Mouse (Mus musculus) olfactory bulb, adult 2 months (tissue): ENCODE measurements around the gene Wnt10b. TPM values are rescaled to one million over a fixed set of nuclear protein-coding genes. Genes with fewer than 3 reads are reported as not detected.
"Not testable (repeated sequence)": the region's sequence is repeated elsewhere in the genome, so short reads cannot be mapped to it uniquely, and the experiment has no call there.

Experiments used
- H3K27ac ChIP-seq: fragments of 200-500 bp; 2 replicates; pipeline ENCODE4 v1.5.1; 2012; ENCODE audit warnings: low read depth, low read length; ENCODE audit not compliant: insufficient read depth
- H3K4me1 ChIP-seq: fragments of 200-500 bp; 2 replicates; pipeline ENCODE4 v1.6.1; 2012; ENCODE audit warnings: low read length; ENCODE audit not compliant: control insufficient read depth, insufficient read depth
- H3K4me3 ChIP-seq: fragments of 200-500 bp; 2 replicates; pipeline ENCODE4 v1.5.1; 2012; ENCODE audit warnings: mild to moderate bottlenecking, low read depth, low read length, moderate library complexity; ENCODE audit not compliant: insufficient read depth
- CTCF ChIP-seq: fragments of 200-500 bp; IDR thresholded peaks from 2 replicates; pipeline ENCODE4 v1.5.1; 2012; ENCODE audit warnings: low read depth, mild to moderate bottlenecking, low read length, moderate library complexity; ENCODE audit not compliant: insufficient read depth
- POLR2A ChIP-seq: fragments of 200-500 bp; IDR thresholded peaks from 2 replicates; pipeline ENCODE4 v1.6.1; 2012; ENCODE audit warnings: mild to moderate bottlenecking, low read depth, low read length, moderate library complexity; ENCODE audit not compliant: insufficient read depth
- WGBS: fragments of 180-500 bp; shearing (Covaris S2); methylation state at CpG from one replicate; pipeline ENCODE4 v1.1.7; 2018; 5-methylcytosine and 5-hydroxymethylcytosine counted together
- polyA plus RNA-seq: library from polyadenylated mRNA; stranded (reverse); fragments of >200 nt; gene quantifications from 2 replicates; pipeline ENCODE4 v1.2.4, GENCODE M21; 2012; ENCODE audit warnings: low replicate concordance; ENCODE audit not compliant: missing spikeins, insufficient read depth, insufficient read length

The Wnt10b gene
- polyA plus RNA-seq, 1 experiment = not detected

GRCm38 (mm10) chr15:98765929-98766328 lies 12.0 kb downstream of the Wnt10b start:
- TF ChIP-seq CTCF (no peak), POLR2A (no peak)
- Histone ChIP-seq H3K27ac (no peak overlapping the region), H3K4me1 (peaks cover 6% of the 10 kb centered on the region), H3K4me3 (no peak overlapping the region)
- 62% methylated on average over 4 of the region's 4 CpGs for WGBS

DNA sequence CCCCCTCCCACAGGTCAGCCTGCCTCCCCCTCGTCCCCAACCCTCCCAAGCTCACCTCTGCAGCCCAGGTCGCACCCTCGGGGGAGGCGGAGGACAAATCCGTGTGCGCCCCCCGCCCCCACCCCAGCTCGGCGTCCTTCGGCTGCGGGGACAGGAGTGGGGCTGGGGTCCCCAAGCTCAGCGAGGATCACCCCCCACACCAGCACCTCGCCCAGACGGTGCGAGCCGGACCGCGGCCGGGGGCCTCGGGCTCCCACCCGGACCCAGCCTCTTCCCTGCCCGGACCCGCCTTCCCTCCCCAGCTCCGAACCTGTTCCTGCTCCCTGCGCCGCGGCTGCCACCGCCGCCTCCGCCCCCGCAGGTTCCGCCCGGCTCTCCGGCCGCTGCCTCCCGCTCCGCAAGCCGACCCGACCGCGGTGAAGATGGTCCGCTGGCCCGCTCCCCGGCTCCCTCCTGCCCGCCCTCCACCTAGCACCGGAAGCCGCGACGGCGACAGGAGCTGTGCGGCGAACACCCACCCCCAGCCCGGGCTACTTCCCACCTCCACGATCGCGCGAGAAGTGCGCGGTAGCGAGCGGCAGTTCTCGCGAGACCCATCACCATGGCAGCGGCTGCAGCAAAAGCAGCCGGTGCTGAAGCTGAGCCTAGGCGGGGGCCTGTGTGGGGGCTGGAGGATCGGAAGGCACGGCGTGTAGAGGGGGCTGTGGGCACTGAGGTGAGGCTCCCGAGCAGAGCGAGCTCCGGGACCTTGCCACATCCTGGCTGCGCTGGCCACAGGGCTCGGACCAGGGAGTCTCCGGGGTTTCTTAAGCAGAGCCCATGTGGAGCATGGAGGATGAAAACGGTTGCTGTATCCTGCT lies 15.1 kb downstream of the Wnt10b start, which contains the start of gene Arf3:
Arf3 (minus strand) TSS at position 545 of the 860 bp plus-strand sequence.
- H3K27ac ChIP-seq = peak within 1 kb of the TSS; percentile 95

GRCm38 (mm10) chr15:98762201-98762621 lies 15.7 kb downstream of the Wnt10b start:
- Histone ChIP-seq H3K27ac (peak overlapping the region; percentile 76; the same call in 1 of the 2 replicates), H3K4me3 (peak overlapping the region; percentile 95), H3K4me1 (peaks cover 17% of the 10 kb centered on the region)
- no peak for TF ChIP-seq POLR2A
- TF ChIP-seq CTCF = no peak
- 0% methylated on average over 24 of the region's 24 CpGs for WGBS

More for the DNA sequence above, 15.1 kb downstream of the Wnt10b start, which contains the start of gene Arf3:
- Histone ChIP-seq H3K4me3 (peak within 1 kb of the TSS; percentile 95), H3K4me1 (peaks cover 17% of the 10 kb centered on the region)
- under 1% methylated on average over 66 of the region's 76 CpGs for WGBS
- TF ChIP-seq CTCF (no peak), POLR2A (peak; percentile 94)

DNA sequence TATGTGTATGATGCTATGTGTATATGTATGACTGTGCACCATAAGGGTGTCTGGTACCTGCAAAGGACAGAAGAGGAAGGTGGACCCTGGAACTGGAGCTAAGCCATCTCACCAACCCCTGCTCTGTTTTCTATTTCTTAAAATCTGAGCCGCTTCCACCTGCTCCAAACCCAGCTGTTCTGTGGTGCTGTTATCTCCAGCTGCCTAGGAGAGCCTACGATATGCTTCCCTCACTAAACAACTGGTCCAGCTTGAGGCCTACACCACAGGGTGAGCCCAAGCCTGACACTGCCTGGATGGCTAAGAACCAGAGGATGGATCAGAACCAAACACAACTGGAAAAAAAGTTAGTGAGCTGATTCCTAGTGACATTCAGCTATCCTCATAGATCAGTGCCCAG lies 23.8 kb downstream of the Wnt10b start:
- TF ChIP-seq CTCF (no peak), POLR2A (no peak)
- WGBS = 68% methylated on average over 2 of the region's 2 CpGs
- Histone ChIP-seq H3K4me1 (peaks cover 26% of the 10 kb centered on the region), H3K4me3 (no peak overlapping the region), H3K27ac (no peak overlapping the region)

DNA sequence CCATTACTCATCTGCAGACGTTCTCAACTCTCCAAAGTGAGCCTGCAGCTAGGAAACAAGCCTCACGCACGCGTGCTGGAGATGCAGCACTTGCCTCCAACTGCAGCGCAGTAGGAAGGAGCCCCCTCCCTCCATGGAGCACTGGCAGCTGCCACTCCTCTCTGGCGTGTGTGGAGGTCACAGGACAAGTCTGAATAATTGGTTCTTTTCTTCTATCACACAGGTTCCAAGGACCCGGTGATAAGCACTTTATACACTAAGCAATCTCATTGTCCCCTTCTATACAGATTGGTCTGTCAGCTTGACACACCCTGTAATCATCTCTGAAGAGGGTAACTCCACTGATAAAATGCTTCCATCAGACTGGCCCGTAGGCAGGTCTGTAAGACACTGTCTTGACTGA lies 24.9 kb downstream of the Wnt10b start:
- H3K4me3 ChIP-seq = no peak overlapping the region
- peaks cover 22% of the 10 kb centered on the region for H3K4me1 ChIP-seq
- no peak overlapping the region for H3K27ac ChIP-seq
- 37% methylated on average over 8 of the region's 8 CpGs for WGBS
- no peak for TF ChIP-seq POLR2A
- TF ChIP-seq CTCF = no peak

DNA sequence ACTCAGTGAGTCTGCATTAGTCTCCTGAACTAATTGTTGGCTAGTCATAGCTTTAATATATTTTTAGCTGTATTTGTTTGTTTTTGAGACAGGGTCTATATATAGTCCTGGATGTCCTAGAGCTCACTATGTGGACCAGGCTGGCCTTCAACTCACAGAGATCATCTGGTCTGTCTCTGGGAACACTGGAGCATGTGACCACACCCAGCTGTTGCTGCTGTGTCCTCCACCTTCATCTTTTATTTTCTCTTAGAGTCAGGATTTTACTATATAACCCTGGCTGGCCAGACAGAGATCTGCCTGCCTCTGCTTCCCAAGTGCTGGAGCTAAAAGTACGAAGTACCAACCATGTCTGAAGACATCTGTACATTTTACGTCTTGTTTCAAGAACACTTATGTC lies 28.9 kb downstream of the Wnt10b start:
- Histone ChIP-seq H3K4me3 (no peak overlapping the region), H3K27ac (no peak overlapping the region), H3K4me1 (peaks cover 20% of the 10 kb centered on the region)
- WGBS = 94% methylated on average over 2 of the region's 2 CpGs
- no peak for TF ChIP-seq CTCF
- no peak for TF ChIP-seq POLR2A

DNA sequence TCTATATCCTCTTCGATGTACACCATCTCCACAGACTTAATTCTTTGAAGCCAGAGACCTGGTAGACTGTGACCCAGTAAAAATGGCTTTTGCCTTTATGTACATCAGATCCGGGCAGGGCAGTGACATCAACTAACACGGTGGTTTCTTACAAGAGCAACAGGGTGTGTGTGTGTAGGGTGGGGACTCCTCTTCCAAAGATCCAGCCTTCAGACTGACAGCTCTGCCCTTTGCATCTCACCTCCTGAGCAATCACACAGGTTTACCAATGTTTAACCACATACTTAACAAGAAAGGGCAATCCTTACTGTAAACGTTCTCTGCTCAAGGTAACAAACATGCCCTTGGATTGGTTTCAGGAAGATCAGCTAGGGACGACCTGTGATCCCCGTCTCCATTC lies 30.7 kb downstream of the Wnt10b start:
- peaks cover 28% of the 10 kb centered on the region for H3K4me1 ChIP-seq
- WGBS = 76% methylated on average over 6 of the region's 6 CpGs
- TF ChIP-seq POLR2A (no peak), CTCF (no peak)
- no peak overlapping the region for H3K4me3 ChIP-seq
- H3K27ac ChIP-seq = no peak overlapping the region

- TF ChIP-seq CTCF (no peak), POLR2A (no peak)
- Histone ChIP-seq H3K4me1 (peaks cover 27% of the 10 kb centered on the region), H3K27ac (no peak overlapping the region), H3K4me3 (no peak overlapping the region)
- 49% methylated on average over 10 of the region's 10 CpGs for WGBS
Measured at GRCm38 (mm10) chr15:98746344-98746965, 31.5 kb downstream of the Wnt10b start.

DNA sequence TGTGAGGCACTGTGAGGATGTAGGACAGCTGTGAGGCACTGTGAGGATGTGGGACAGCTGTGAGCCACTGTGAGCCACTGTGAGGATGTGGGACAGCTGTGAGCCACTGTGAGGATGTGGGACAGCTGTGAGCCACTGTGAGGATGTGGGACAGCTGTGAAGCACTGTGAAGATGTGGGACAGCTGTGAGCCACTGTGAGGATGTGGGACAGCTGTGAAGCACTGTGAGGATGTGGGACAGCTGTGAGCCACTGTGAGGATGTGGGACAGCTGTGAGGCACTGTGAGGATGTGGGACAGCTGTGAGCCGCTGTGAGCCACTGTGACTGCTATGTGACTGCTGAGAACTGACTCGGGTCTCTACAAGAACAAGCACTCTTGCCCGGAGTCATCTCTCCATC lies 34.1 kb downstream of the Wnt10b start:
- WGBS = 89% methylated on average over 3 of the region's 3 CpGs
- H3K4me3 ChIP-seq, H3K27ac ChIP-seq: not testable (repeated sequence)

More for the DNA sequence above, 34.1 kb downstream of the Wnt10b start:
- H3K4me1 ChIP-seq = peaks cover 32% of the 10 kb centered on the region
